Mouse (Mus musculus): ENCODE data around the gene Poll. TPM values are rescaled to one million over a fixed set of nuclear protein-coding genes. Genes with fewer than 3 reads are reported as not detected.
A peak's percentile ranks its signal among the peaks of the same experiment; 100 is the strongest.
"Not testable (repeated sequence)": the region's sequence is repeated elsewhere in the genome, so short reads cannot be mapped to it uniquely, and the experiment has no call there.

Gene Poll
- polyA plus RNA-seq, 1 experiment = 9.0 TPM

- WGBS = 36% methylated on average over 4 of the region's 4 CpGs
- no peak overlapping the region for H3K4me3 ChIP-seq (ENCODE audit: extremely low read depth, insufficient read depth, insufficient read length)
- peaks cover 14% of the 10 kb centered on the region for H3K36me3 ChIP-seq (ENCODE audit: control insufficient read depth, insufficient read depth, low read length)
- H3K27me3 ChIP-seq (ENCODE audit: control insufficient read depth, insufficient read depth, low read length) = no peaks in the 10 kb centered on the region
- TF ChIP-seq POLR2A (IDR thresholded peaks at IDR 0.05; ENCODE audit: low read depth, low read length) (no peak), CTCF (IDR thresholded peaks at IDR 0.05; ENCODE audit: extremely low read depth, insufficient read depth, insufficient read length, insufficient replicate concordance) (no peak)
- no peak overlapping the region for H3K27ac ChIP-seq (ENCODE audit: insufficient read depth, low read length)
- no peaks in the 10 kb centered on the region for H3K4me1 ChIP-seq (ENCODE audit: control insufficient read depth, insufficient read depth, insufficient read length)
- no peak for DNase-seq (ENCODE audit: low read depth in 1 of 2, low spot score in 2 of 2)
These were observed 10.4 kb downstream of the Poll start for GRCm38 (mm10) chr19:45549948-45550347.

GRCm38 (mm10) chr19:45549128-45549915 lies 11.0 kb downstream of the Poll start:
- Histone ChIP-seq H3K36me3 (ENCODE audit: control insufficient read depth, insufficient read depth, low read length) (peaks cover 9% of the 10 kb centered on the region), H3K27ac (ENCODE audit: insufficient read depth, low read length) (no peak overlapping the region), H3K27me3 (ENCODE audit: control insufficient read depth, insufficient read depth, low read length) (no peaks in the 10 kb centered on the region), H3K4me1 (ENCODE audit: control insufficient read depth, insufficient read depth, insufficient read length) (no peaks in the 10 kb centered on the region), H3K4me3 (ENCODE audit: extremely low read depth, insufficient read depth, insufficient read length) (no peak overlapping the region)
- DNase-seq (ENCODE audit: low read depth in 1 of 2, low spot score in 2 of 2) = no peak
- TF ChIP-seq CTCF (IDR thresholded peaks at IDR 0.05; ENCODE audit: extremely low read depth, insufficient read depth, insufficient read length, insufficient replicate concordance) (no peak), POLR2A (IDR thresholded peaks at IDR 0.05; ENCODE audit: low read depth, low read length) (no peak)
- WGBS = 85% methylated on average over 23 of the region's 23 CpGs

GRCm38 (mm10) chr19:45548196-45548595 lies 12.1 kb downstream of the Poll start:
- H3K4me3 ChIP-seq (ENCODE audit: extremely low read depth, insufficient read depth, insufficient read length); H3K4me1 ChIP-seq (ENCODE audit: control insufficient read depth, insufficient read depth, insufficient read length); DNase-seq (ENCODE audit: low read depth in 1 of 2, low spot score in 2 of 2); H3K27me3 ChIP-seq (ENCODE audit: control insufficient read depth, insufficient read depth, low read length); H3K27ac ChIP-seq (ENCODE audit: insufficient read depth, low read length); H3K36me3 ChIP-seq (ENCODE audit: control insufficient read depth, insufficient read depth, low read length): not testable (repeated sequence)

DNA sequence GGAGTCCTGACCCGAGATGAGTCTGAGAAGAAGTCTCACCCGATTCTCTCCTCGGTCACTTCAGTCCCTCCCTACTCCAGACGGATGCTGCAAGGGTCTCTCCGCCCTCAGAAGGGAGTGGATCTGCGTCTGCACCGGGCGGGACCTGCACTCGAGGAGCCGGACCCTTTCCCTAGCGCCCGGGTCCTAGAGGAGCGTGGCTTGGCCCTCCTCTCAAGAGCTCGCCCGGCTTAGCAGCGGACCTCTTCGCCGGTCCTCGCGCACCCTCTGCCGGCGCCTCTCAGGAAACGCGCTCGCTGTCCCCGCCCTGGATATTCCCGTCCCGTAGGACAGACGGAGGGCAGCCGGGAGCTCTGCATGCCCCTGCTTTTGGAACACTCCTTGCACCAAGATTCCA lies 15.4 kb downstream of the Poll start:
- 1% methylated on average over 30 of the region's 30 CpGs for WGBS
- TF ChIP-seq POLR2A (IDR thresholded peaks at IDR 0.05; ENCODE audit: low read depth, low read length) (no peak), CTCF (IDR thresholded peaks at IDR 0.05; ENCODE audit: extremely low read depth, insufficient read depth, insufficient read length, insufficient replicate concordance) (peak; percentile 96)
- H3K27me3 ChIP-seq (ENCODE audit: control insufficient read depth, insufficient read depth, low read length) = peaks cover 1% of the 10 kb centered on the region; the same call in 1 of the 2 replicates
- H3K4me3 ChIP-seq (ENCODE audit: extremely low read depth, insufficient read depth, insufficient read length) = peak overlapping the region; percentile 53
- no peaks in the 10 kb centered on the region for H3K36me3 ChIP-seq (ENCODE audit: control insufficient read depth, insufficient read depth, low read length)
- DNase-seq (ENCODE audit: low read depth in 1 of 2, low spot score in 2 of 2) = peak in 1 of 2 experiments; percentile 70
- no peak overlapping the region for H3K27ac ChIP-seq (ENCODE audit: insufficient read depth, low read length)
- H3K4me1 ChIP-seq (ENCODE audit: control insufficient read depth, insufficient read depth, insufficient read length) = 0 out of 2 replicates have a peak, but pooled peaks cover 4% of the 10 kb centered on the region

GRCm38 (mm10) chr19:45544152-45544924 lies 16.0 kb downstream of the Poll start:
- DNase-seq (ENCODE audit: low read depth in 1 of 2, low spot score in 2 of 2) = no peak
- peaks cover 1% of the 10 kb centered on the region; the same call in 1 of the 2 replicates for H3K27me3 ChIP-seq (ENCODE audit: control insufficient read depth, insufficient read depth, low read length)
- TF ChIP-seq CTCF (IDR thresholded peaks at IDR 0.05; ENCODE audit: extremely low read depth, insufficient read depth, insufficient read length, insufficient replicate concordance) (no peak), POLR2A (IDR thresholded peaks at IDR 0.05; ENCODE audit: low read depth, low read length) (no peak)
- 3% methylated on average over 17 of the region's 26 CpGs for WGBS
- H3K27ac ChIP-seq (ENCODE audit: insufficient read depth, low read length) = no peak overlapping the region
- H3K36me3 ChIP-seq (ENCODE audit: control insufficient read depth, insufficient read depth, low read length) = no peaks in the 10 kb centered on the region
- H3K4me3 ChIP-seq (ENCODE audit: extremely low read depth, insufficient read depth, insufficient read length) = peak overlapping the region; percentile 53
- 0 out of 2 replicates have a peak, but pooled peaks cover 4% of the 10 kb centered on the region for H3K4me1 ChIP-seq (ENCODE audit: control insufficient read depth, insufficient read depth, insufficient read length)

DNA sequence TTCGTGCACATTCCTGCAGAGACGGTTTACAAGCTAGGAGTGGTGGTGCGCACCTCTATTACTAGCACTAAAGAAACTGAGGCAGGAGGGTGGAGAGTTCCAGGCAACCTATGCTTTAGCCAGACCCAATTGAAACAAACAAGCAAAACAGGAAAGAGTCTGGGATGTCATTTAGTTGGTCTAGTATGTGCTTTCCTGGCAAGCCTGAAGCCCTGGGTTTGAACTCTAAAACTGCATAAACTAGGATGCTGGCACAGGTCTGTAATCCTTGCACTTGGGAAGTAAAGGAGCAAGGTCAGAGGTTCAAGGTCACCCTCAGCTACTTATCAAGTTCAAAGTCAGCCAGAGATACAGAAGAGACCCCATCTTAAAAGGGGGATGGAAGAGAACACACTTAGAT lies 18.3 kb downstream of the Poll start:
- Histone ChIP-seq H3K4me3 (ENCODE audit: extremely low read depth, insufficient read depth, insufficient read length) (no peak overlapping the region), H3K27me3 (ENCODE audit: control insufficient read depth, insufficient read depth, low read length) (peaks cover 1% of the 10 kb centered on the region; the same call in 1 of the 2 replicates), H3K27ac (ENCODE audit: insufficient read depth, low read length) (no peak overlapping the region), H3K36me3 (ENCODE audit: control insufficient read depth, insufficient read depth, low read length) (no peaks in the 10 kb centered on the region), H3K4me1 (ENCODE audit: control insufficient read depth, insufficient read depth, insufficient read length) (0 out of 2 replicates have a peak, but pooled peaks cover 4% of the 10 kb centered on the region)
- DNase-seq (ENCODE audit: low read depth in 1 of 2, low spot score in 2 of 2) = no peak
- WGBS = 50% methylated on average over 3 of the region's 3 CpGs
- TF ChIP-seq CTCF (IDR thresholded peaks at IDR 0.05; ENCODE audit: extremely low read depth, insufficient read depth, insufficient read length, insufficient replicate concordance) (no peak), POLR2A (IDR thresholded peaks at IDR 0.05; ENCODE audit: low read depth, low read length) (no peak)

All from spleen, adult 2 months (tissue).